Mouse (Mus musculus) c-Kit-negative CD71-positive TER-119-positive erythroid progenitor cells, embryonic 14.5 days (primary cell): ENCODE measurements around the gene Osbp.
"Not testable (repeated sequence)": the region's sequence is repeated elsewhere in the genome, so short reads cannot be mapped to it uniquely, and the experiment has no call there.

Experiments
- DNase-seq: peaks from one replicate; pipeline ENCODE4 v3.0.0-alpha.2; 2013; ENCODE audit warnings: low read depth, low spot score

Gene Osbp

DNA sequence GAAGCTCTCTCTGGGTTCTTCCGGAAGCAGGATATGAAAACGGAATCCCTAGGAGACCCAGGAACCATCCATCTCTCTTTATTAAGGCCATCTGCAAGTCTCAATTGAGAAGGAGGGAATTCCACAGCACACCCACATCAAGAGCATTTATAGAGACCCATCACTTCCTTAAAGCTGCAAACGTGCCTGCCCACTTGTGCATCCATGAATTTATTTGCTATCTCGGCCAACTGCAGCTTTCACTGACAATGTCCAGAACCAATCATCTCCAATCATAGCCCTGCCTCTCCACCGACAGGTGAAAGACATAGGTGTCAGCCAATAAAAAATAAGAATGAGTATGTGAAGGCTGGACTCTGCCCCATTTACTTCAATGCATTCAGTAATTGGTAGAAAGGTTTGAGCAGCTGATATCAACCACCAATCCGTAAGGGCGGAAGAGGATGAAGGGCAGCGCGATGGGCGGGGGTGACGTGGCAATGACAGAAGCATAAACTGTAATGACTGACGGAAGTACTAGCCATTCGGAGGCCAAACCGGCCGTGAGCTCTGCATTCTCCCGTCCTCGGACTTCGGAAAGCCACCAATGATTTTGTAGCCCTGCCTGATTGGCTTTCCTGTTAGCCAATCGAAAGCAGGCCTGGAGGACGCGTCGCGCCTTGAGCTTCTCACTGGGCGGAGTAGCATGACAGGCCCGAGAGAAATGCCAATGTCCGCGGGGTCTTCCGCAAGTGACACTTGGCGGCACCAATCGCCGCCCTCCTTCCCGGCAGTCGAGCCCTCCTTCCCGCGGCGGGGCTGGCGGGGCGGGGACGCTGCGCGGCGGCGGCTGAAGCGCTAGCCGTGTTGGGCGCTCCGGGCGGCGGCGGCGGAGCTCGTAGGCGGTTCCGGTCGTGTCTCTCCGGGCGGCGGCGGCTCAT, at the start of gene Osbp:
Gene Osbp (plus strand): TSS at position 919 of the 920 bp plus-strand sequence.
- DNase-seq, result peak; percentile 99

DNA sequence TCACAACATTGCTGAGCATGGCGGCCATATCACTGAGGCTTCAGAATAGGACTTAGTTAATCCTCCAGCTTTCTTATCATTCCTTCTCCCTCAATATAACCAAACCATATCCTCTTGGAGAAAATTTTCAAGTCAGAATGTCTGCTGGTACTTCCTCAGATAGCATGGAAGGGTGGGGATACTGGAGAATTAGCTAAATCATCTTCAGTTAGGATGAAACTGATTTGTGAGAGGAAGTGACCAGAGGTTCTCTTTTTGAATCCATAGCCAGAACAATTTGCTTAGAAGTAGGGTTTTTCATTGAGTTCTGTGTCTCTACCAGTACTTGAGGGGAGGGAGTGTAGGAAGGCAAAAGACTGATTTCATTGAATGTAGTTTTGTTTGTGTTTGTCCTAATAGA, 43.7 kb upstream of the Osbp start:
- no peak for DNase-seq

DNA sequence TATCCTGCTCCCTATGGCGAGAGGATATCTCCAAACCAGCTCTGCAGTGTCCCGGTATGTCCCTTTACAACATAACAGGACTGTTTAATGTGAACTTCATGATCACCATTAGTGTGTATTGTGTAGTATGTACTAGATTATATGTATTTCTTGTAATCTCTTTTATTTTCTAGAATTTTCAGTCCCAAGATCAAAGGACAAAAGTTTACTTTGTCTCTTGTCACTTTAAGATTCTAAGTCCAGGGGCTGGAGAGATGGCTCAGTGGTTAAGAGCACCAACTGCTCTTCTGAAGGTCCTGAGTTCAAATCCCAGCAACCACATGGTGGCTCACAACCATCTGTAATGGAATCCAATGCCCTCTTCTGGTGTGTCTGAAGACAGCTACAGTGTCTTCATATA, 43.2 kb upstream of the Osbp start:
- not testable (repeated sequence) for DNase-seq

DNA sequence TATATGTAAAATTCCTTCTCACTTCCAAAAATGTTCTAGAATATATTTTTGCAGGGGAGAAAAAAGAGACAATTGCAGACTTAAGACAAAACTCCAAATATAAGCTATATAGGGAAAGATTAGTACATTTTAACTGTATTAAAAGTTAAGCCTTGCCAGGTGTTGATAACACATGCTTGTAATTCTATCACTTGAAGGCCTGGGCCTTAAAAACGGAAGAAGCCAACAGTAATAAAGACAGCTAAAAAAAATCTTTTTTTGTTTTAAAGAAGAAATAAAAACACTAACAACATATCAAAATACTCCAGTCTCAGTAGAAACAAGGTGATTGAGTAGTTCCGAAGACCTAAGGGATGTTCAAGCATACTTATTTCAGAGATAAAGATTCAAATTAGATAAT, 39.4 kb upstream of the Osbp start:
- DNase-seq, result no peak

DNA sequence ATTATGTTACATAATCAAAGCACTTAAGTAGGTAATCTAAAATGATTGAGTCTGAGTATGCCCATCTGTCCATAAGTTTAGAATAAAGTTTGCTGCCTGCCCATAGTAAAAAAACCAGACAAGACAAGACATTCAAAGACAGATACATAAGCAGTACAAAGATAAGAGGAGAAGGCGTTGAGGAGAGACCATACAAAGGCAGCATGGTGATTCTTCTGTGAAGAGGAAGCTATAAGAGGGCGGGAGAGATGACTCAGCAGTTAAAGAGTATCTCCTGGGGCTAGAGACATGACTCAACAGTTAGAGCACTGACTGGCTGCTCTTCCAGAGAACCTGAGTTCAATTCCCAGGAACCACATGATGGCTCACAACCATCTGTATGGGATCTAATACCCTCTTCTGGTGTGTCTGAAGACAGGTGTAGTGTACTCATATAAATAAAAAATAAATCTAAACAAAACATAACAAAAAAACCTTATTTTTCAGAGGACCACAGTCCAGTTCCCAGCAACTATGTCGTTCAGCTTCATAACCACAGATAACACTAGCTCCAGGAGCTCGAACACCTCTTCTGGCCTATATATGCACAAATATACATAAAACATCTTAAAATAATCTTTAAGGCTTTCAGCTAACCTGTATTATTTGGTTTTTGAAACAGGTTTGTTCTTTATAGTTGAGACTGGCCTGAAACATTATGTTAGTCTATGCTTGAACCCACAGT, 37.6 kb upstream of the Osbp start:
- peak; percentile 81 for DNase-seq

DNA sequence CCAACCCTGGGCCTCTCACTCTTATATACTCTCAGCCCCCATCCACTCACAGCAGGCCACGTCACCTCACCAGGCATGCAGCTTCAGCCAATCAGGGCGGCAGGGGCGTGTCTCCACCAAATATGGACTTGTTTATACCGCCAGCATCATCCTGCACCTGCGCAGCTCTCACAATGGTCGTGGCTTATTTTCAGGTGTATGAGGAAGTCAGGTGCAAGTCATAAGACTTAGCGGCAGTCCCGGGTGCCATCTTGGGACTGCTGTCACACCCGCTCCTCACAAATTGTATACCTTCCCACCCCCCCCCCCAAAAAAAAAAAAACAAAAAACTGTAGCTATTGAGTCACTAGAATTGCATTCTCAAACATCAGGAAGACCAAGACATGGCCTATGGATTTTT, 19.3 kb upstream of the Osbp start:
- DNase-seq, result not testable (repeated sequence)

DNA sequence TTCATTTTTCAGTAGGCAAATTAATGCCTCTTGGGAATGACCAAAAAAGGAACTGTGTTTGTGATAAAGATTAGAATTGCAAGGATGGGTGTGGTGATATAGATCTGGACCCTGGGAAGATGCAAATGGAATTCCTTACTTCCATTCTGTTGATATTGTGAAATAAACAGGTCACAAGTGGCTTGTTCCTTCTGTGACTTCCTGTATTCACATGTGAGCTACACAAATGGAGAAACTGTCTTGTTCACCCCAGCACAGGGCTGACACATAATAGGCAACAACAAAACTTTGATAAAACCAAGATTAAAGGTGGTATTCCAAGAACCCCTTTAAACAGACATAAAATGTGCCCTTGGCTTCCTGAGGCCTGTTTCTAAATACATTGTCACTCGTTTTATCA, 15.9 kb upstream of the Osbp start:
- DNase-seq, result no peak

DNA sequence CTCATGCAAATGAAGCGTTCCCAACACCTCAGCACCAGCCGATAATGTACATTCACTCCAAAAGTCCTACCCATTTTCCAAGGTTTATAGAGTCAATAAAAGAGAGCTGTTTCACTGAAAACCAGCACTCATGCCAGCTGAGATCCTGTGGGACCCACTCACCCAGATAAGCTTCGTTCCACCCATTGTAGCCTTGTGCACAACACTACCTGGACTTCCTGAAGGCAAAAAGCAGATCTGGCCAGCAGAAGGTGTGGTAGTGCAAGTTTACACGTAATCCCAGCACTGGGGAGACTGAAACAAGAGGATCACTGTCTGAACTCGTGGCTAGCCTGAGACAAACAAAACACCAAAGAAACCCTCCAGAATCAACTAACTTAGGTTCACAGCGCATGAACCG, 15.0 kb upstream of the Osbp start:
- no peak for DNase-seq

DNA sequence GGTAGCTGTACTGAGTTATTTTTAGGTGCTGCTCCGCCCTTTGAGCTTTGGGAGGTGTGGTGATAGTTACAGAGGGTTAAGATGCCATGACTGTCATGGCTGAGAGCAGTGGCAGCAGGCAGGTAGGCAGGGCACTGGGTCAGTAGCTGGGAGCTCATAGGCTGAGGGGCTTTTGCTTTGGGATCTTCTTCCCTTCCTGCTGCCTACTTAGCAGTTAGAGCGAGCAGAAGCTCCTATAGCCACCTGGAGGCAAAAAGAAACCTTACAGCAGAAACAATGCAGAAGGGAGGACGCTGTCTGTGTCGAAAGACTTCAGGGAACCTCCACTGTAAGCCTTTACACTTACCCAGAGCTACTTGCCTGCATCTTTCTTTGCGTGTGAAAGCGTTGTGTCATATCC, 11.5 kb upstream of the Osbp start:
- DNase-seq, result no peak

DNA sequence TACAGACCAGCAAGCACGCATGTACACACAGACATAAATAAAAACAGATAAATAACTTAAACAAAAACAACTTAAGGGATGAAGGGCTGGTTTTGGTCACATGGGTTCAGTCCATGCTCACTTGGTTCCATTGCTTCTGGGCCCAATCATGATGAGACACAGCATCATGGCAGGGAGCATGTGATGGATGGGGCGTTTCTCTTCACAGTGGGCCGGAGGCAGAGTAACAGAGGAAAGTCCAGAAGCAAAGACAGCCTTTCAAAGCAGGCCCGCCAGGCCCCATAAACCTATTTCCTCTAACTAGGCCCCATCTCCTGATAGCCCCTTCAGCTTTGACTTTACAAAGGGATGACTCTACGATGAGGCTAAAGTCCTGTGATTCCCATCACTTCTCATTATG, 9.1 kb upstream of the Osbp start:
- DNase-seq, result no peak

DNA sequence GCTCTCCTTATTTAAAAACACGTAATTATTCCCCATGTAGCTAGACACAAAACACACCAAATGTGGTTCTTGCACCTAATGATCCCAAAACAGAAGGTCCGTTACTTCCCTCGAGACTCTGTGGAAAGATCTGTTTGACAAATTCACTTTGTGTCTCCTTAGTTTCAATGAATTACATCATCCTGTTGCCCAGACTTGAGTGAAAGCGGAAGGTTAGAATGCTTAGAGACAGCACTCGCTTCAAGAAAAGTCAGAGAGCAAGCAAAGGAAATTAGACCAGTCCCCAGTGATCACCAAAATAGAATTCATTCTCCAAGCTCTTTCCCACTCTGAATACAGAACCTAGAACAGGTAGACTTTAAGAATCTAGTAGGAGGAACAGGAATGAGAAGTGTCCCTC, 8.3 kb upstream of the Osbp start:
- no peak for DNase-seq

DNA sequence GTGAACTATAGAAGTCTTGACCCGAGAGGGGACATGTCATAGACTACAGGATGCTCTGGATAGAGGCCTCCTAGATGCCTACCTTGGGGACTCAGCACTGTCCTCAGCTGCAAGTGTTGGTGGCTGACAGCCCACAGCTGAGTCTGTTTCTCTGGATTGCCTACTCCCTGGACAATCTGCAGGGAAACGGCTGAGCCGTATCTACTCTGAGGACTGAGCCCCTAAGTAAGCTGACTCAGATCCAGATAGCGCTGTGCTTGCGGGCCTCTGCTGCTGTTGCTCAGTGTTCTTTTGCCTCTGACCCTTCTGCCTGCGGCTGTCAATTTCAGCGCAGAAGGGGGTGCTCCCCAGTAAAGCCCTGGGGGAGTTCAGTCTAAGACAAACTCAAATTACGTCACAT, 7.9 kb upstream of the Osbp start:
- no peak for DNase-seq

DNA sequence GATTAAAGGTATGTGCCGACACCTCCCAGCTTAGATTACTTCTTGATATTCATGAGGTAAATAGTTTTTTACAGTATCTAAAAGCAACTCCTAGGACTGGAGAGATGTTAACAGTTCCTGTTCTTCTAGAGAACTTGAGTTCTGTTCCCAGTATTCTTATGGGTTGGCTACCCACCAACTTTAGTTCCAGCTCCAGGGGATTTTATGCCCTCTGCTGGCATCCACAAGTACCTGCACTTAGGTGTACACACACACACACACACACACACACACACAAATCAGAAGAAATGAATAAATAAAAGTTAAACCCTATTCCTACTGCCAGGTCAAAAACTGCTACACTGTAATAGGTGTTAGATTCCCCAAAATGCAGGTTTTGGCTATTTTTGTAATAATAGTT, 1.5 kb upstream of the Osbp start:
- DNase-seq, result no peak

DNA sequence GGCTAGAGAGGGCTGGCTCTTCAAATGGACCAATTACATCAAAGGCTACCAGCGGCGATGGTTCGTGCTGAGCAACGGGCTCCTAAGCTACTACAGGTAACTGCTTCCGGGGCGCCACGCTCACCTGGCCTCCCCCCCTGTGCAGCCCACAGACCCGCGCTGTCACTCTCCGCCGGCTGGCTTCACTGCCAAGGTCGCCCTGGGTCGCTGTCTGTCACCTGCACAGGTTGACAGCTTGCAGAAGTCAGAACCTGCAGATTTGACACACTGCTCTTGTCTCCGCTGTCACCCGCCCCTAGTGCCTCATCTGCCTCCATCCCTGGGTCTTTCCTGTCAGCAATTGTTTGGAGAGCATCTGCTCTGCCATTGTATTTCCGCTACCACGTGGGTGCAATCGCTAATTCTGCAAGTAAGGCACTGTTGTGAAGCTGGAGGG, 478 bp downstream of the Osbp start:
- DNase-seq, result peak; percentile 31

DNA sequence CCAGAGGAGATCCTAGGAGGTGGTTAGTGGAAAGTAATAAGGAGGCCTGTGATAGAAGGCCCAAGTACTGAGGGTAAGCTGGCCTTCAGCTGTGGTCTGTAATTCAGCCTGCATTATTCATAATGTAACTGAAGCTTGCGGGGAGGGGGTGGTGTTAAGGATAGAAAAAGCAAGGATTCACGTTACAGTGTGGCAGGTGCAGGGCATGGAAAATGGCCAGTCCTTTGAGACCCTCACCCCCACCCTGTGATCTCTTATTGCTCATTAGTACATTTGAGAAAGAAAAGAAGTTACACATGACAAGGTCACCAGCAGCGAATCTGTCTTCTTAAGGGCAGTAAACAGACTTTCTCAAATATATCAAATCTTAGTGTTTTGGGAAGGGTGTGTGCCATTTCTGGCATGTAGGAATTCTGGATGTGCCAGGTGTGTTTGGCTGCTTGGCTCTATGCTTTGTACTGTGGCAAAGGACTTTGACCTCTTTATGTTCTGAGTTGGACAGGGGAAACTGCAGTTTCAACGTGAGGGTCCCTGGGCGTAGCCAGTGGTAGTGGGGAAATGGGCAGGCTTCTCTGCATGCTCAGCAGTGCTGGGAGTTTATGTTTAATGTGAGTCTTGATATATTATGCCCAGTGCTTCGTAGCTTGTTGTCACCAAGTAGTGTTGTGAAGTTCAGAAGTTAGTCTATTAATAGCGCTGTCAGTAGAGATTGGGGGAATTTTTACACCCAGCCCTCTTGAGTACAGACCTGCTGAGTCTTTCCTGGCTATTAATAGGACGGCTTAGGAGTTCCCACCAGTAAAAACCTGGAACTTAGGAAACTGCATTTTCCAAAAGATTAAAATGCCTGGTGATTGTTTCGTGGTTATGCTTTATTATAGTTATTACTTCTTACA, 3.7 kb downstream of the Osbp start:
- DNase-seq, result no peak

DNA sequence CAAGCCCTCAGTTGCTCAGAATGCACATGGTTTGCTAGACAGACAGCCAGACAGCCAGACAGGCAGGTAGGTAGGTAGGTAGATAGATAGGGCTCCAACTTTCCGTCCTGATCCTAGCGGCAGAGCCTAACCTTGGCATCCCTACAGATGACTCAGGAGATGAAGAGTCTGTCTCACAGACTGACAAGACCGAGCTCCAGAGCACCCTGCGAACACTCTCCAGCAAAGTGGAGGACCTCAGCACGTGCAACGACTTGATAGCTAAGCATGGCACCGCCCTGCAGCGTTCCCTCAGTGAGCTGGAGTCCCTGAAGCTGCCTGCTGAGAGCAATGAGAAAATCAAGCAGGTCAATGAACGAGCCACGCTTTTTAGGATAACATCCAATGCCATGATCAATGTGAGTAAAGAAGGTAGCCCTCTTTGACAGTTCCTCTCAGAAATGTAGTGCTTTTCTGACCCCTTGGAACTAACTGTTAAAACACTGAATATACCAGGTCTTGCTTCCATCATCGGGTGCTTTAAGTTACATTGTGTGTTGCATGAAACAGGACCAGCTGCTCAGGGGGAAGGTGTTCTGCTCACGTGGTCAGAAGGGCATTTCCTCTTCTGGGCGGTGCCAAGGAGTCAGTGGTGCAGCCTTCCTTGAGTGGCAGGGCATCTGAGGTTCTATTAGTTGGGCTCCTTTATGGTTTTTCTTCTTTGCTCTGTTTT, 7.9 kb downstream of the Osbp start:
- DNase-seq, result no peak

DNA sequence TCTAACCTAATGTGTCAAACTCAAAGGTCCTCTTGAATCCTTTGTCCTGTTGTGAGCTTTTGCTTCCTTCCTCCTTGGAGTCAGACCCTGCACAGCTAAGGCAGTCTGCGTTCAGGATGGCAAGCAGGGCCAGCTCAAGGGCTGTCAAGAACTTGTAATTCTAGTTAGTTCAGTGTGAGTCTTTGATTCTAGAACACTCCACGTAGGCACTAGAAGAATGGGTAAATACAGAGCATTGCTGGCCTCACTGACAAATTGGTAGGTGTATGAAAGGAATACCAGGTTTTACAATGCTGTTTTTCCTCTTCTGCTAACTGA, 8.4 kb downstream of the Osbp start:
- DNase-seq, result no peak

DNA sequence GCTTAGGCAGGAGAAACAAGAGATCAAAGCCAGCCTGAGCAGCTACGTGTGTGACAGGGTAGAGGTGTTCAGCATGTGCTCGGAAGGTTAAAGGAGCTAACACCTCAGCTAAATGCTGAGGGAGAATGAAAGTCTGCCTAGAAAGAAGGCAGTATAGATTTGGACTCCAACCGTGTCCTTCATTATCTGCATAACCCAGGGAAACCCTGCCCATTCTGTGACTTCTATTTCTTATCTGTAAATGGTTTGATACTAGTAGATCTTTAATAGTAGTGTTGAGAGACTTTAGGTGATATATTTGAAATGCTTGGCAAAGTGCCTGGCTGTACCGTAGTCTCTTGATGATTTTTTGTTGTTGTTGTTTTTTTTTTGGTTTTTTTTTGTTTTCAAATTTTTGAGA, 9.9 kb downstream of the Osbp start:
- DNase-seq, result no peak

DNA sequence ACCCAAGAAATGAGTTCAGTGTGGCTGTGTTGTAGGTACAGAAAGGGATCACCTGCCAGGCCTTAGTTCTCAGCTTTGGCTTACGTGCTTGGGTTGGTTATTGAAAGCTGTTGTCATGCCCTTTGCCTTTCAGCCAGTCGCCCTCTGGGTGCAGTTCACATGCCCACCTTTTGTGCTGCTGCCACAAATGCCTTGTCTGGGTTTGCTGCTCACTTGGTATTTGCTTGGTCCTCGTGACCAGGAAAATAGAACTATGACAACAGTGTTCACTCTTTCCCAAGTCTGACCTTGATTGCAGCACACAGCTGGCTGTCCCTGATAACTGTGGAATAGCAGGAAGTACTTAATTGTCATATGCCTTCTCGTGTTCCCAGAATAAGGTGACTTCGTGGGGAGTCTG, 11.6 kb downstream of the Osbp start:
- no peak for DNase-seq

DNA sequence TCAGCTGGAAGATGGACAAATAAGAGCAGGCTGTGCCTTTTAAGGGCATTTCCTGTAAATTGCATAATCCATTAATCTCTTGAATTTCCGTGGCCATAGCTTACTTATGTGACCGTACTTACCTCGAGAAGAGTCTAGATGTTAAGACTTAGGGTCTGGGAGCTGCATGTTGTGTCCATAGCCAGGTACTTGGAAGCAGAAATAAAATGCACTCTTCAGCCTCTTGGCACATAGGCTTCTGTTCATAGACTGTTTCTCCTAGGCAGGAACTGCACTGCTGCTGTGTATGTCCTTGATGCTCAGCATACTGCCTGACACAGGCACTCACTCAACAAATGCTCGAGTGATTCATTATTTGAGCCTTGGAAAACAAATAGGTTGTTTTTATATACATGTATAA, 14.7 kb downstream of the Osbp start:
- DNase-seq, result no peak

DNA sequence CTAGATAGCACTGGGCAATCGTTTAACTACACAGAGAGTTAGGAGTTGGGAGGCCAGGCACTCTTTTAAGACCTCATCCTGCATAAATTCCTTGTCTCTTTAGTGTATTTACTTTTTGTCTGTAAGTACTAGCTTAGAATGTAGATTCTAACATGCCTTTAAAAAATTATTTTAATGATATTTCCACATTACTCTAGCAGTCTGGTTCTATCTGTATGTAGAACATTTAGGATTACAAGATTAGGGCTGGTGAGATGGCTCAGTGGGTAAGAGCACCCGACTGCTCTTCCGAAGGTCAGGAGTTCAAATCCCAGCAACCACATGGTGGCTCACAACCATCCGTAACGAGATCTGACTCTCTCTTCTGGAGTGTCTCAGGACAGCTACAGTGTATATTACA, 18.9 kb downstream of the Osbp start:
- not testable (repeated sequence) for DNase-seq

DNA sequence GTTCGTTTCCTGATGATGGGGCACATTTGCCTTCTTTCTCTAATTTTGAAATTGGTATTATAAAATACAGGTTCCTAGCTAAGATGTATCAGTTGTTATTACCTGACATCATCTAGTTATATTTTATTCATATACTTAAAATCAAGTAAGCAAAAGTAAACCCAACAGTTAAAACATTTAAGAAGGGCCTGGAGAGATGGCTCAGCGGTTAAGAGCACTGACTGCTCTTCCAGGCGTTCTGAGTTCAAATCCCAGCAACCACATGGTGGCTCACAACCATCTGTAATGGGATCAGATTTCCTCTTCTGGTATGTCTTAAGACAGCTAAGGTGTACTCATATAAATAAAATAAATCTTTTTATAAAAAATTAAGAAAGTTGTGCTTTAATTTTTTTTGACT, 22.1 kb downstream of the Osbp start:
- no peak for DNase-seq
